Mouse (Mus musculus): ENCODE measurements around the gene Olfr1294. TPM values are rescaled to one million over a fixed set of nuclear protein-coding genes. Genes with fewer than 3 reads are reported as not detected.

The Olfr1294 gene
- total RNA-seq (2022): not detected

- DNase-seq (ENCODE audit: low spot score): no peak
Observed at GRCm38 (mm10) chr2:111540191-111540590, at the start of gene Olfr1294. Gene Olfr1294, minus strand, starts transcription at chr2:111540291.

- no peak for DNase-seq (ENCODE audit: low spot score)
Observed at GRCm38 (mm10) chr2:111569581-111569980, 29.5 kb upstream of the Olfr1294 start, which contains the start of gene Olfr1295. Gene Olfr1295, minus strand, starts transcription at chr2:111569681.

- no peak for DNase-seq (ENCODE audit: low spot score)
Observed at GRCm38 (mm10) chr2:111524903-111525302, 15.2 kb downstream of the Olfr1294 start, which contains the start of gene Olfr1293-ps. Gene Olfr1293-ps, plus strand, starts transcription at chr2:111525203.

GRCm38 (mm10) chr2:111517451-111517850 lies 22.6 kb downstream of the Olfr1294 start:
- DNase-seq (ENCODE audit: low spot score): no peak

GRCm38 (mm10) chr2:111496880-111497279 lies 43.2 kb downstream of the Olfr1294 start, which contains the start of gene Olfr1291-ps1:
Gene Olfr1291-ps1, plus strand, starts transcription at chr2:111497180.
- DNase-seq (ENCODE audit: low spot score): no peak

GRCm38 (mm10) chr2:111493729-111494128 lies 46.4 kb downstream of the Olfr1294 start, which contains the start of gene Olfr1290:
Gene Olfr1290, minus strand, starts transcription at chr2:111493829.
- DNase-seq (ENCODE audit: low spot score): no peak

Other genes with a start within 250 kb of the Olfr1294 start
- gene Olfr1279, start 239.7 kb downstream of the Olfr1294 start, total RNA-seq (2022): not detected
- not detected for gene Olfr1280, start 226.3 kb downstream of the Olfr1294 start, total RNA-seq (2022)
- gene Olfr1281, start 213.8 kb downstream of the Olfr1294 start, total RNA-seq (2022): not detected
- not detected for gene Olfr1282, start 204.2 kb downstream of the Olfr1294 start, total RNA-seq (2022)
- gene Olfr1283, start 173.5 kb downstream of the Olfr1294 start, total RNA-seq (2022): not detected
- gene Olfr1284, start 164.8 kb downstream of the Olfr1294 start, total RNA-seq (2022): not detected
- not detected for gene Olfr1286, start 117.2 kb downstream of the Olfr1294 start, total RNA-seq (2022)
- not detected for gene Olfr1287, start 91.1 kb downstream of the Olfr1294 start, total RNA-seq (2022)
- gene Olfr1288, start 66.2 kb downstream of the Olfr1294 start, total RNA-seq (2022): not detected
- not detected for gene Olfr1289, start 59.5 kb downstream of the Olfr1294 start, total RNA-seq (2022)
- not detected for gene Olfr1290, start 46.5 kb downstream of the Olfr1294 start, total RNA-seq (2022)
- gene Olfr1291-ps1, start 43.1 kb downstream of the Olfr1294 start, total RNA-seq (2022): not detected
- gene Olfr1293-ps, start 15.1 kb downstream of the Olfr1294 start, total RNA-seq (2022): not detected
- gene Olfr1295, start 29.4 kb upstream of the Olfr1294 start, total RNA-seq (2022): not detected
- gene Olfr1297, start 86.2 kb upstream of the Olfr1294 start, total RNA-seq (2022): not detected
- gene Olfr1298, start 108.9 kb upstream of the Olfr1294 start, total RNA-seq (2022): not detected
- gene Olfr1299, start 121.1 kb upstream of the Olfr1294 start, total RNA-seq (2022): not detected
- not detected for gene Olfr1301, start 210.7 kb upstream of the Olfr1294 start, total RNA-seq (2022)
- gene Olfr1302, start 237.1 kb upstream of the Olfr1294 start, total RNA-seq (2022): not detected

All from heart, adult 8-10 months (tissue).